Mouse (Mus musculus) CH12.LX (cell line): Measurements from ENCODE around the gene Fbxw8.

ENCODE experiments used
- CTCF ChIP-seq, 2 experiments: IDR thresholded peaks in 1 of 2; conservative IDR thresholded peaks in 1 of 2; 2 replicates each; pipeline ENCODE4 v1.5.1; 2011 to 2012; ENCODE audit warnings: low read depth in 2 of 2, low read length in 2 of 2, improper control_type of control experiment in 1 of 2, inconsistent platforms in 1 of 2, mild to moderate bottlenecking in 1 of 2, moderate library complexity in 1 of 2
- E2F4 ChIP-seq: IDR thresholded peaks from 2 replicates; pipeline ENCODE4 v1.6.1; 2011; ENCODE audit warnings: low read depth, low read length, improper control_type of control experiment; ENCODE audit not compliant: insufficient replicate concordance
- ETS1 ChIP-seq: conservative IDR thresholded peaks from 2 replicates; pipeline ENCODE4 v1.6.1; 2012; ENCODE audit warnings: low read depth, mild to moderate bottlenecking, inconsistent platforms, low read length, improper control_type of control experiment, moderate library complexity
- MAFK ChIP-seq: IDR thresholded peaks from 2 replicates; pipeline ENCODE4 v1.6.1; 2011; ENCODE audit warnings: low read length, improper control_type of control experiment; ENCODE audit not compliant: insufficient replicate concordance
- MEF2A ChIP-seq: IDR thresholded peaks from 2 replicates; pipeline ENCODE4 v1.6.1; 2014; ENCODE audit warnings: low read depth, mild to moderate bottlenecking, inconsistent platforms, low read length, improper control_type of control experiment, borderline replicate concordance
- POLR2A ChIP-seq: IDR thresholded peaks from 2 replicates; pipeline ENCODE4 v1.6.1; 2011; ENCODE audit warnings: low read depth, mild to moderate bottlenecking, improper control_type of control experiment, low read length
- TBP ChIP-seq: conservative IDR thresholded peaks from 2 replicates; pipeline ENCODE4 v1.6.1; 2011; ENCODE audit warnings: low read depth, low read length, improper control_type of control experiment
- USF1 ChIP-seq: IDR thresholded peaks from 2 replicates; pipeline ENCODE4 v1.6.1; 2014; ENCODE audit warnings: low read depth, mild to moderate bottlenecking, inconsistent platforms, low read length, improper control_type of control experiment
- ZKSCAN1 ChIP-seq: IDR thresholded peaks from 2 replicates; pipeline ENCODE4 v1.6.1; 2012; ENCODE audit warnings: low read depth, inconsistent platforms, low read length, improper control_type of control experiment, borderline replicate concordance
- ZMIZ1 ChIP-seq: IDR thresholded peaks from 2 replicates; pipeline ENCODE4 v1.6.1; 2012; ENCODE audit warnings: low read depth, mild to moderate bottlenecking, inconsistent platforms, low read length, improper control_type of control experiment

DNA sequence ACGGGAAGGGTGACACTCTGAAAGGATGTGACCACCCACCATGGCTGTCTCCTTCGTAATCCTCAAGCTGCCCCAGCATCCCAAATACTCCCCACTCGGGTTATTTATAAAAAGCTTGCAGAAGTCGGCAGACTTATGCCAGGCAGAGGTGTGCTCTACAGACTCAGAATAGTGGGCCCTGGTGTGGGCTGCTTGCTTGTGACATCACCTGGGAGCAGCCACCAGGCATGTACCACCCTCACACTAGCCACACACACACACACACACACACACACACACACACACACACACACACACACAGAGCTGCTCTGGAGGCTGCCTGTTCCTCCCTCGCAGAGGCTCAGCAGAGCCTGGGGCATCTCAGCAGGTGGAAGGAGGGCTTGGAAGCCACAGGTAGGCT is 137.7 kb downstream of the Fbxw8 start:
- TF ChIP-seq ETS1 (no peak), POLR2A (no peak), ZMIZ1 (no peak), USF1 (no peak), MAFK (no peak), MEF2A (no peak), CTCF (conservative IDR thresholded peaks at IDR 0.05 in 1 of 2, IDR thresholded peaks at IDR 0.05 in 1 of 2; ENCODE audit: low read depth in 2 of 2, low read length in 2 of 2) (no peak), E2F4 (no peak), ZKSCAN1 (no peak), TBP (no peak)
